Mouse (Mus musculus) G1E (cell line): ENCODE results near the gene Muc5b.

Experiments used
- CTCF ChIP-seq: IDR thresholded peaks from 2 replicates; pipeline ENCODE4 v1.5.1; 2012; ENCODE audit warnings: low read depth, low read length, inconsistent platforms, mixed read lengths
- GATA1 ChIP-seq: IDR thresholded peaks from 2 replicates; pipeline ENCODE4 v1.6.1; 2012; ENCODE audit warnings: borderline replicate concordance, low read length, inconsistent platforms, mixed read lengths
- GATA2 ChIP-seq: IDR thresholded peaks from 2 replicates; pipeline ENCODE4 v1.6.1; 2012; ENCODE audit warnings: low read depth, low read length, inconsistent platforms, borderline replicate concordance
- POLR2AphosphoS5 ChIP-seq: IDR thresholded peaks from 2 replicates; pipeline ENCODE4 v1.6.1; 2012; ENCODE audit warnings: low read depth, low read length, inconsistent platforms; ENCODE audit not compliant: insufficient replicate concordance
- TAL1 ChIP-seq: conservative IDR thresholded peaks from 2 replicates; pipeline ENCODE4 v1.6.1; 2012; ENCODE audit warnings: low read depth, low read length, inconsistent platforms, mixed read lengths

- no peak for TF ChIP-seq CTCF
- TF ChIP-seq GATA1: no peak
- no peak for TF ChIP-seq TAL1
- no peak for TF ChIP-seq GATA2
- TF ChIP-seq POLR2AphosphoS5: no peak
Measured at GRCm38 (mm10) chr7:141818267-141818666, 20.6 kb upstream of the Muc5b start.
